Mouse (Mus musculus) frontal cortex, postnatal 36 days (tissue): Measurements from ENCODE around the gene Gm13287.
"Not testable (repeated sequence)": the region's sequence is repeated elsewhere in the genome, so short reads cannot be mapped to it uniquely, and the experiment has no call there.

Source experiments
- DNase-seq, 2 experiments: peaks; one replicate each; pipeline ENCODE4 v3.0.0; 2022; ENCODE audit warnings: low spot score in 2 of 2

Gm13287 gene

GRCm38 (mm10) chr4:88802954-88803353 lies at the start of gene Gm13287:
Gene Gm13287 (plus strand): TSS chr4:88803254.
- not testable (repeated sequence) for DNase-seq

- DNase-seq, result peak; percentile 71 to 75
Observed at GRCm38 (mm10) chr4:88754818-88755340, 48.2 kb upstream of the Gm13287 start, which contains the start of gene Gm13271. Gene Gm13271 (plus strand): TSS chr4:88754868.

GRCm38 (mm10) chr4:88756581-88757513 lies 46.2 kb upstream of the Gm13287 start:
- DNase-seq, result peak in 1 of 2 experiments; percentile 9

GRCm38 (mm10) chr4:88757628-88758031 lies 45.4 kb upstream of the Gm13287 start:
- DNase-seq, result peak; percentile 96

- DNase-seq, result peak in 1 of 2 experiments; percentile 19
Observed at GRCm38 (mm10) chr4:88758751-88759150, 44.3 kb upstream of the Gm13287 start.

GRCm38 (mm10) chr4:88759610-88760268 lies 43.3 kb upstream of the Gm13287 start, which contains the start of gene Gm13283:
Gene Gm13283 (plus strand): TSS chr4:88760119.
- DNase-seq, result peak in 1 of 2 experiments; percentile 35

GRCm38 (mm10) chr4:88760431-88760830 lies 42.6 kb upstream of the Gm13287 start:
- peak; percentile 31 to 43 for DNase-seq

GRCm38 (mm10) chr4:88761776-88762175 lies 41.3 kb upstream of the Gm13287 start:
- DNase-seq, result peak; percentile 59 to 61

- not testable (repeated sequence) for DNase-seq
Observed at GRCm38 (mm10) chr4:88762341-88762740, 40.7 kb upstream of the Gm13287 start.

- DNase-seq, result peak; percentile 22 to 25
Observed at GRCm38 (mm10) chr4:88763384-88764018, 39.6 kb upstream of the Gm13287 start.

- not testable (repeated sequence) for DNase-seq
Observed at GRCm38 (mm10) chr4:88773534-88773933, 29.5 kb upstream of the Gm13287 start, which contains the start of gene Gm13290. Gene Gm13290 (plus strand): TSS chr4:88773834.

- DNase-seq, result not testable (repeated sequence)
Observed at GRCm38 (mm10) chr4:88776622-88777021, 26.4 kb upstream of the Gm13287 start, which contains the start of gene Gm13289. Gene Gm13289 (plus strand): TSS chr4:88776922.

GRCm38 (mm10) chr4:88779550-88779949 lies 23.5 kb upstream of the Gm13287 start, which contains the start of gene Gm13272:
Gene Gm13272 (plus strand): TSS chr4:88779850.
- not testable (repeated sequence) for DNase-seq

GRCm38 (mm10) chr4:88780320-88780719 lies 22.7 kb upstream of the Gm13287 start:
- not testable (repeated sequence) for DNase-seq

GRCm38 (mm10) chr4:88781831-88782230 lies 21.2 kb upstream of the Gm13287 start, which contains the start of gene Ifnz:
Gene Ifnz (plus strand): TSS chr4:88782131.
- not testable (repeated sequence) for DNase-seq

- DNase-seq, result not testable (repeated sequence)
Observed at GRCm38 (mm10) chr4:88782335-88782734, 20.7 kb upstream of the Gm13287 start.

GRCm38 (mm10) chr4:88785409-88785808 lies 17.6 kb upstream of the Gm13287 start, which contains the start of gene Gm13276:
Gene Gm13276 (plus strand): TSS chr4:88785709.
- DNase-seq, result not testable (repeated sequence)

- peak; percentile 41 to 76 for DNase-seq
Observed at GRCm38 (mm10) chr4:88788402-88788801, 14.7 kb upstream of the Gm13287 start, which contains the start of gene Gm13277. Gene Gm13277 (plus strand): TSS chr4:88788632.

GRCm38 (mm10) chr4:88791250-88791649 lies 11.8 kb upstream of the Gm13287 start, which contains the start of gene Gm13278:
Gene Gm13278 (plus strand): TSS chr4:88791550.
- DNase-seq, result not testable (repeated sequence)

GRCm38 (mm10) chr4:88793936-88794675 lies 8.9 kb upstream of the Gm13287 start, which contains the start of gene Gm13275:
Gene Gm13275 (plus strand): TSS chr4:88794487.
- DNase-seq, result peak; percentile 68 to 78
